8 mouse cellular contexts compared by ENCODE assay signal in genomic region chr11:11836713-11837370, GRCm38 (mm10). TPM values are rescaled to one million over a fixed set of nuclear protein-coding genes. Genes with fewer than 3 reads are reported as not detected.
A peak's percentile ranks its signal among the peaks of the same experiment; 100 is the strongest.
DNase-seq lines count a peak whose midpoint lies in the region; ATAC-seq lines count a peak whose summit lies in the region.

No protein-coding gene starts in this region.

- H3K4me1 ChIP-seq in hindbrain, embryonic 11.5 days (replicated peaks; ENCODE audit: control insufficient read depth, insufficient read depth, low read length): peaks cover 3% of the 10 kb centered on the region
- H3K4me1 ChIP-seq in liver, embryonic 13.5 days (replicated peaks): peaks cover 100% of the 10 kb centered on the region

- peak; percentile 46 for DNase-seq in embryo, embryonic 10 days (ENCODE audit: low spot score)
- no peak for DNase-seq in embryo, embryonic 10.5 days (ENCODE audit: low spot score)
- no peak for DNase-seq in hindbrain, embryonic 11.5 days (ENCODE audit: low spot score)
- DNase-seq in liver, embryonic 13.5 days: peak; percentile 75
- DNase-seq in splenic B cell, adult 2 months (ENCODE audit: low read depth, low spot score): peak; percentile 11
- DNase-seq in cerebellum, postnatal 36 days: no peak
- no peak for DNase-seq in thymus, postnatal 14 days

- no peaks in the 10 kb centered on the region for H3K27me3 ChIP-seq in hindbrain, embryonic 11.5 days (ENCODE audit: control insufficient read depth, insufficient read depth, low read length)
- H3K27me3 ChIP-seq in liver, embryonic 13.5 days: peaks cover under 1% of the 10 kb centered on the region; the same call in 1 of the 2 replicates
- H3K27me3 ChIP-seq in splenic B cell, adult 2 months (ENCODE audit: control insufficient read depth, insufficient read depth, low read length, poor library complexity, severe bottlenecking): no peaks in the 10 kb centered on the region

- peak; percentile 83 for ATAC-seq in common myeloid progenitor, adult 5-6 weeks (replicated peaks; ENCODE audit: low read depth, poor library complexity, severe bottlenecking)
- peak; percentile 52; the same call in 1 of the 2 replicates for ATAC-seq in hindbrain, embryonic 11.5 days (ENCODE audit: low FRiP score)
- ATAC-seq in liver, embryonic 13.5 days (ENCODE audit: low read depth): peak; percentile 90

- H3K9me3 ChIP-seq in hindbrain, embryonic 11.5 days (ENCODE audit: control insufficient read depth, low read length): no peaks in the 10 kb centered on the region
- no peaks in the 10 kb centered on the region for H3K9me3 ChIP-seq in liver, embryonic 13.5 days (replicated peaks)

- H3K4me2 ChIP-seq in hindbrain, embryonic 11.5 days (replicated peaks; ENCODE audit: low read depth, low read length): no peak overlapping the region
- peak overlapping the region; percentile 74 for H3K4me2 ChIP-seq in liver, embryonic 13.5 days

- no peak overlapping the region for H3K27ac ChIP-seq in hindbrain, embryonic 11.5 days (ENCODE audit: low read depth, low read length)
- H3K27ac ChIP-seq in liver, embryonic 13.5 days: peak overlapping the region; percentile 83

- WGBS in hindbrain, embryonic 11.5 days: 50% methylated on average over 18 of the region's 18 CpGs
- 1% methylated on average over 18 of the region's 18 CpGs for WGBS in liver, embryonic 13.5 days (ENCODE audit: insufficient replicate concordance)

- no peak overlapping the region for H3K9ac ChIP-seq in hindbrain, embryonic 11.5 days (ENCODE audit: low read depth, low read length)
- peak overlapping the region; percentile 65 for H3K9ac ChIP-seq in liver, embryonic 13.5 days

- no peaks in the 10 kb centered on the region for H3K36me3 ChIP-seq in hindbrain, embryonic 11.5 days (ENCODE audit: control insufficient read depth, insufficient read depth, low read length)
- no peaks in the 10 kb centered on the region for H3K36me3 ChIP-seq in liver, embryonic 13.5 days
- no peaks in the 10 kb centered on the region for H3K36me3 ChIP-seq in splenic B cell, adult 2 months (ENCODE audit: control insufficient read depth, insufficient read depth, low read length, poor library complexity, severe bottlenecking)

- H3K4me3 ChIP-seq in hindbrain, embryonic 11.5 days (ENCODE audit: low read depth, low read length): no peak overlapping the region
- H3K4me3 ChIP-seq in liver, embryonic 13.5 days (replicated peaks): peak overlapping the region; percentile 45

RNA-seq across cellular contexts. Expression of gene Fignl1, which starts 28.1 kb away (rescaled TPM):
- total RNA-seq in common myeloid progenitor, adult 5-6 weeks (2017): 95.7 and 102 TPM in 2 replicates
- polyA plus RNA-seq in hindbrain, embryonic 11.5 days (2014; fragmentation: Nextera tagmentation; extraction: Ambion mirVana): 66.4 and 73.5 TPM in 2 replicates
- polyA plus RNA-seq in liver, embryonic 13.5 days (2015; fragmentation: Nextera tagmentation; extraction: Ambion mirVana): 107 and 133 TPM in 2 replicates

Comparison
In these comparisons a context has a peak if more than half of its experiments do, and no peak if none do; other contexts are left out.
1. DNase-seq: peak in embryo, embryonic 10 days (single experiment), liver, embryonic 13.5 days (single experiment) and splenic B cell, adult 2 months (single experiment); none in embryo, embryonic 10.5 days (single experiment), hindbrain, embryonic 11.5 days (single experiment), cerebellum, postnatal 36 days (0 of 2) and thymus, postnatal 14 days (single experiment).
2. Peak in every context shown above with its lines, with median percentiles within 50 percentile points of each other: ATAC-seq.